Mouse (Mus musculus) large intestine, adult 2 months (tissue): Measurements from ENCODE around the gene Cabp1. TPM values are rescaled to one million over a fixed set of nuclear protein-coding genes. Genes with fewer than 3 reads are reported as not detected.
"Not testable (repeated sequence)": the region's sequence is repeated elsewhere in the genome, so short reads cannot be mapped to it uniquely, and the experiment has no call there.

Experiments
- DNase-seq: peaks from one replicate; pipeline ENCODE4 v3.0.0-alpha.2; 2012; ENCODE audit warnings: low read depth, low spot score
- WGBS: fragments of 180-500 bp; shearing (Covaris S2); methylation state at CpG from one replicate; pipeline ENCODE4 v1.1.7; 2018; 5-methylcytosine and 5-hydroxymethylcytosine counted together
- polyA plus RNA-seq: library from polyadenylated mRNA; depleted of rRNA; stranded (reverse); fragments of >200 nt; gene quantifications from 2 replicates; pipeline ENCODE4 v1.2.3, GENCODE M21; 2012

Cabp1 gene
- polyA plus RNA-seq, 1 experiment, result 1.4 TPM

GRCm38 (mm10) chr5:115156401-115156800 is 37.8 kb downstream of the Cabp1 start:
- 17% methylated on average over 7 of the region's 7 CpGs for WGBS

GRCm38 (mm10) chr5:115155831-115156230 is 38.4 kb downstream of the Cabp1 start:
- DNase-seq, result peak; percentile 85
- 9% methylated on average over 5 of the region's 5 CpGs for WGBS

More at GRCm38 (mm10) chr5:115156401-115156800, 37.8 kb downstream of the Cabp1 start:
- DNase-seq, result no peak

GRCm38 (mm10) chr5:115155156-115155631 is 39.0 kb downstream of the Cabp1 start:
- 14% methylated on average over 13 of the region's 13 CpGs for WGBS
- no peak for DNase-seq

- no peak for DNase-seq
- WGBS, result 34% methylated on average over 8 of the region's 8 CpGs
Observed at GRCm38 (mm10) chr5:115152132-115152956, 41.8 kb downstream of the Cabp1 start.

GRCm38 (mm10) chr5:115151457-115151856 is 42.7 kb downstream of the Cabp1 start:
- WGBS, result 48% methylated on average over 13 of the region's 13 CpGs
- DNase-seq, result no peak

- DNase-seq, result no peak
- WGBS, result 64% methylated on average over 5 of the region's 5 CpGs
Observed at GRCm38 (mm10) chr5:115150991-115151390, 43.2 kb downstream of the Cabp1 start.

- WGBS, result 88% methylated on average over 14 of the region's 14 CpGs
- no peak for DNase-seq
Observed at GRCm38 (mm10) chr5:115149675-115150459, 44.3 kb downstream of the Cabp1 start.

GRCm38 (mm10) chr5:115148872-115149271 is 45.3 kb downstream of the Cabp1 start:
- DNase-seq, result not testable (repeated sequence)

GRCm38 (mm10) chr5:115148378-115148777 is 45.8 kb downstream of the Cabp1 start:
- 87% methylated on average over 8 of the region's 8 CpGs for WGBS
- DNase-seq, result no peak

More at GRCm38 (mm10) chr5:115148872-115149271, 45.3 kb downstream of the Cabp1 start:
- WGBS, result no CpG with 5 or more reads among the region's 1 CpGs

GRCm38 (mm10) chr5:115147388-115147787 is 46.8 kb downstream of the Cabp1 start:
- 31% methylated on average over 3 of the region's 3 CpGs for WGBS
- DNase-seq, result no peak

GRCm38 (mm10) chr5:115146747-115147130 is 47.4 kb downstream of the Cabp1 start:
- no peak for DNase-seq

GRCm38 (mm10) chr5:115145976-115146746 is 48.0 kb downstream of the Cabp1 start:
- no peak for DNase-seq
- WGBS, result 78% methylated on average over 6 of the region's 6 CpGs

GRCm38 (mm10) chr5:115145253-115145968 is 48.8 kb downstream of the Cabp1 start:
- WGBS, result 72% methylated on average over 11 of the region's 11 CpGs
- DNase-seq, result no peak

- 80% methylated on average over 6 of the region's 6 CpGs for WGBS
- no peak for DNase-seq
Observed at GRCm38 (mm10) chr5:115144471-115144870, 49.7 kb downstream of the Cabp1 start.

- 73% methylated on average over 10 of the region's 10 CpGs for WGBS
Observed at GRCm38 (mm10) chr5:115143552-115143951, 50.6 kb downstream of the Cabp1 start.

GRCm38 (mm10) chr5:115142166-115142697 is 51.9 kb downstream of the Cabp1 start:
- WGBS, result 91% methylated on average over 9 of the region's 9 CpGs
- DNase-seq, result no peak

More at GRCm38 (mm10) chr5:115143552-115143951, 50.6 kb downstream of the Cabp1 start:
- DNase-seq, result no peak

GRCm38 (mm10) chr5:115140726-115141125 is 53.5 kb downstream of the Cabp1 start:
- 63% methylated on average over 3 of the region's 3 CpGs for WGBS

GRCm38 (mm10) chr5:115139124-115139523 is 55.1 kb downstream of the Cabp1 start:
- 69% methylated on average over 4 of the region's 4 CpGs for WGBS
- DNase-seq, result no peak

More at GRCm38 (mm10) chr5:115140726-115141125, 53.5 kb downstream of the Cabp1 start:
- no peak for DNase-seq
